Mouse (Mus musculus) C2C12 (cell line): ENCODE data around the gene Ccdc138.

Source experiments
- CEBPB ChIP-seq: IDR thresholded peaks from one replicate; pipeline ENCODE4 v1.6.1; 2011; ENCODE audit warnings: low read depth, mild to moderate bottlenecking, control low read depth, moderate library complexity
- CTCF ChIP-seq: IDR thresholded peaks from one replicate; pipeline ENCODE4 v1.5.1; 2011; ENCODE audit not compliant: control insufficient read depth, insufficient read depth, insufficient read length
- FOSL1 ChIP-seq: IDR thresholded peaks from one replicate; pipeline ENCODE4 v1.8.0; 2011; ENCODE audit warnings: mild to moderate bottlenecking, low read length; ENCODE audit not compliant: poor library complexity, insufficient read depth, severe bottlenecking
- MAX ChIP-seq: IDR thresholded peaks from one replicate; pipeline ENCODE4 v1.6.1; 2011; ENCODE audit warnings: mild to moderate bottlenecking, control low read depth
- MYOG ChIP-seq: IDR thresholded peaks from one replicate; pipeline ENCODE4 v1.6.1; 2011; ENCODE audit not compliant: control insufficient read depth, insufficient read length; ENCODE audit errors: extremely low read depth
- USF1 ChIP-seq: IDR thresholded peaks from one replicate; pipeline ENCODE4 v1.6.1; 2011; ENCODE audit warnings: low read depth, mild to moderate bottlenecking, control low read depth, moderate library complexity

DNA sequence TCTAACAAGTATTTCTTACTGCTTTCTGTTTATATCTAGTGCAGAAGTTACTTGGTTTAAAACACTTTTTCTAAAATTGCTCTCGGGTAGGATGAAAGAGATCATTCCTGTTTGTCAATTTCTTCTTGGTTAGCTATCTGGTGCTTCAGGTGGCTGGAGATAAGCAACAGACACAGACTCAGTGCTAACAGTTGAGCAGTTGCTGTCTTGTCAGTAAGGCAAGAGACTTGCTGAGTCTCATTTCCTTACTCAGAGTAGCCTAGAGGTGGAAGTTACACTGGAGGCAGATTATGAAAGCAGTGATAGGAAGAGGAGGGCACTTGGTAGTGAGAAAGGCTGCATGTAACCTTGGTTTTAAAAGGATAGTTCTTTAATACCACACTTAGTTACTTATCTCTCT is 45.6 kb upstream of the Ccdc138 start:
- TF ChIP-seq CTCF (no peak), USF1 (no peak), MYOG (no peak), CEBPB (no peak), FOSL1 (no peak), MAX (no peak)
